Mouse (Mus musculus) heart, postnatal 4 days (tissue): ENCODE measurements at regions not wholly inside any gene's neighbourhood (a gene's known extent, or its start where the extent isn't known, plus 50 kb on each side); places are given as distances from the start of the nearest gene placed in this dataset.

Experiments used
- DNase-seq: peaks from one replicate; pipeline ENCODE4 v3.0.0; 2021

DNA sequence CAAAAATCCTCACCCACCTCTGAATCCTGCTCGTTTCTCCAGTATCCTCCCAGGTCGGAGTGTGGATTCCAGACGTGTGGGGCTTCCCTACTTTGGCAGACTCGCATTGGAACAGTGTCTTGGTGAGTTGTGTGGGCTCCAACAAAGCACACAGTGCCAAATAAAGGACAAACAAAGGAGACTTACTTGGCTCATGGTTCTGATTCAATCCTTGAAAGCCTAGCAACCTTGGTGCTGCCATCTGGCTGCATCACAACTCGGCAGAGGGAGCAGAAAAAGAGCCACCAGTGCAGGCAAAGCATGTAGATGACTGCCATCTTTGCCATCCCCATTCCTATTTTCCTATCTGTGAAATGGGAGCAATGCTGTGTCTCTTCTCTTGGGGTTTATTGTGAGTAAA lies 64.0 kb downstream of the Il9r start:
- DNase-seq: no peak

DNA sequence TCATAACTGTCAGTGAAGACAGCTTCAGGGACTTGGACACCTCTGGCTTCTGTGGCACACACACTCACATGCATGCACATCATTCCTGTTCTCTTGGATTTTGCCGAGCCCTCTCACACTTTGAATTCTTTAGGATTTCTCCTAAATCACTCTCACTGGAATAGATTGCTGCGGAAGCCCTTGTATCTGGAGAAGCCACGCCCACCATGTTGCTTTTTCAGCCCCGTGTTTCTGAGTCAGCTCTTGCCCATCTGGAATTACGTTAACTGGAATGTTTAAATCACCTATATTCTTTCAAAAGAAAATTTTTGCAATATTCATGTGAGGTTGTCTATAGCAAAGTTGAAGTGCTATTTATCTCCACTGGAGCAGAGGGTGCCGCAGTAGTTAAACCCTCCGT lies 66.1 kb downstream of the Il9r start:
- DNase-seq: no peak

- peak; percentile 26 for DNase-seq
These were observed 68.0 kb downstream of the Il9r start for GRCm38 (mm10) chr11:32132008-32132615.

GRCm38 (mm10) chr11:32128551-32128950 lies 71.5 kb downstream of the Il9r start:
- no peak for DNase-seq

DNA sequence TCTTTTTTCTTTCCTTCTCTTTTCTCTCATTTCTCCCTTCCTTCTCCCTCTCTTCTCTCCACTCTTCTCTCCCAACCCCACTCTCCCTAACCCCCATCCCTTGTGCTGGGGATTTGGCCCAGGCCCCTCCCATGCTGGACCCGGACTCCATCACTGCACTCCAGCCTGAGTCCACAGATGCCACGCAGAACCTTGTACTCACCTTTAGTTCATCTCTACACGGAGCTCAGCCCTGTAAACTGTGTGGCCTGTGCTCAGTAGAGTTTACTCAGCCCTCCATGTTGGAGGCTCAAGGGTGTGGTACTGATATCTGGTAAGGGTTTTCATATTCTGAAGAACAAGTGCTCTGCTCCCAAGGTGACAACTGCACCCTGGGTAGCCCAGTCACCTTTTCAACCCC lies 72.1 kb downstream of the Il9r start:
- no peak for DNase-seq

DNA sequence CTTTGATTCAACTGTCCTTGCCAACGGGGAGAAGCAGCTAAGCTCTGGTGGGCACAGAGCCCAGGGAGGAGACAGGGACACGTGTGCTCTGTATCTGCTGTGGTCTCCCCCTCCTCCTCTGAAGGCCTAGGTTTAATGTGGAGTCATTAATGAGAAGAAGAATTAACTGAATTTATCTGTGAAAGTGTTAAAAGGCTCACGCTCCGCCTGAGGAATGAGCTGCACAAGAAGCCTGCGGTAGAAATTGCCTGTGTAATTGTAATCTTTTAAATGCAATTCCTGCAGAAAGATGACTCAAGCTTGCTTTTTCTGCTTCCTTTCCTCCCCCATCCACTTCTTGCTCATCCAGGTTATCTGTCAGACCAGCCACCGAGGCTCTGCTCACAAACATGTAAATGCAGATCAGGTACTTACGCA lies 72.7 kb downstream of the Il9r start:
- DNase-seq: no peak

DNA sequence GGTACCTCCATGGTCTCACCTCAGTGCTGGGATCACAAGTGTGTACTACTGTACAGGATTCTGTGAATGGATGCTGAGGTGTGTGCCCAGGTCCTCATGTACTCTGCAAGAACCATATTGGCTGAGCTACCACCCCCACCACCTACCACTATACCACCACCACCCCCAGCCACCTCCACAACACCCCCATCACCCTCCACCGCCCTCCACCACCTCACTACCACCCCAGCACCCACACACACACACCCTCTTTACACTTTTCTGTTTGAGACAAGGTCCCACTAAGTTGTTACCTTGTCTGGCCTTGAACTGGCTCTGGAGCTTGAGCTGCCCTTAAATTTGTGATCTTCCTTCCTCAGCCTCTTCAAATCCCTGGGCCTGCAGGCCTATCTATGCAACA lies 73.3 kb downstream of the Il9r start:
- DNase-seq: no peak

DNA sequence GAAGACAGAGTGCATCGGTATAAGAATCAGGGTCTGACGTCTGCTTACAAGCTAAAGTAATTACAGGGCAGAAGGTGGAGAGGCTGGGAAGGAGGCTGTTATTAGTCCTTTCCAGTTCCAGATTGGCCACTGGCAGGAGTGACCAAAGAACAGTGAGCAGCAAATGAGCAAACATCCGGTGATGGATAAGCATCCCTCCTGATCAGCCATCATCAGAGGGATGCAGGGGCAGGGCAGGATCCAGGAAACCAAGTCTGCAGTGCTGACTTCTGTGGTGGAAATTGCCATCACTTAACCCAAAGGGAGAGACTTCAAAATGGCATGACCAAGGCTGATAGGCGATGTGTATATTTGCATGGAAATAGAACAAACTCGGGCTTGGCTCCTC lies 73.8 kb downstream of the Il9r start:
- no peak for DNase-seq

DNA sequence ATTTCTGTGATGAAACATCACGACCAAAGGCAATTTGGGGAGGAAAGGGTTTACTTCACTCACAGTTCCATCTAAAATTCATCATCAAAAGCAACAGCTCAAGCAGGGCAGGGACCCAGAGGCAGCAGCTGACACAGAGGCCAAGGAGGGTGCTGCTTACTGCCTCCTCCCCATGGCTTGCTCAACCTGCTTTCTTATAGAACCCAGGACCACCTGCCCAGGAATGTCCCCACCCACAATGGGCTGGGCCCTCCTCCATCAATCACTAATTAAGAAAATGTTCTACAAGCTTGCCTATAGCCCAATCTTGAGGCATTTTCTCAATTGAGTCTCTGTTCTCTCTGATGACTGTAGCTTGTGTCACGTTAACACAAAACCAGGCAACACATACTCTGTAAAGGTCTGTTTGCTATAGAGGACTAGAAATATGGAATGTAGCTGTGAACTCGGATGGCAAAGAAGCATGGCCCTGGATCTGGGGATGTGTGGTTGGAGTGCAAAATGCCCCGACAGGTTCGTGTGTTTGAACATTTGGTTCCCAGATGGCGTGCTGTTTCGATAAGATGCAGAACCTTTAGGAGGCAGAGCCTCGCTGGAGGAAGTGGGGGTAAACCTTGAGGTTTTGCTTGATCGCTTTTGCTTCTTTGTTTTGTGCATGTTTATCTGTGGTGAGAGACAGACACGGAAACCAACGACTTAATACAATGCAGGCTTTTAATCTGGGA lies 74.3 kb downstream of the Il9r start:
- no peak for DNase-seq

DNA sequence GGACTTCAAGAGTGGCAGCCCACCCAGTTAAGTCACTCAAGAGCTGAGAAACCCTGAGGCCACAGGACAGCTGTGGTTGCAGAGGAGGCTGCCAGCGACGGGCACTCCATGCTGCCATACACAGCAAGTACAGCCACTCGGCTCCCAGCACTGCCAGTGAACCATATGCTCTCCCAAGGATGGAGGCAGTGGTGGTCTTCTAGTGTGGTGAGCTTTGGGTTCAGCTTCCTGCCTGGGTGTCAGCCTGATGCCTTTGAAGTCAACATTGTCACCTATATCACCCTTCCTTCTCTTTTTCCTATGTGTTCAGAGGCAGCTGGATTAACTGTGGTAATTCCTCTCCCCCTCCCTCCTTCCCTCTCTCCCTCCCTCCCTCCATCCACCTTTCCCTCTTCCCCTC lies 79.5 kb downstream of the Il9r start:
- DNase-seq: no peak

GRCm38 (mm10) chr11:32118844-32119629 lies 81.0 kb downstream of the Il9r start:
- peak; percentile 10 for DNase-seq

DNA sequence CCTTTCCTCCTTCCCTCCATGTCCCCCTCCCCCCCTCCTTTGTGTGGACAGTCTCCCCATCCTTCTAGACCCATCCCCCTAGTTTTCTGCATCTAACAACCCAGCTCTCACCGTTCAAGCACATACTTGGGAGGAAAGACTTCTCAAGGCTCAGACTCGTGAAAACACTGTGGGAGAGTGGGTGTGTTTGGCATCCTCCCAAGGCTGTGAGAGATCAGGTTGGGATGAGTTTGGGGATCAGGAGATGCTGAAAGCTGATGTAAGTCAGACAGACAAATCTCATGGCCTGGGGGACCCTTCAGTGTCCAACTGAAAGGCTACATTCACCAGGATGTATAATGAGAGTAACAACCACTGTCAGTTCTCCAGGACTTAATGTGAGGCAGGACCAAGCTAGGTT lies 82.1 kb downstream of the Il9r start:
- no peak for DNase-seq

GRCm38 (mm10) chr11:32113118-32113826 lies 86.8 kb downstream of the Il9r start:
- DNase-seq: no peak

- no peak for DNase-seq
These were observed 87.6 kb downstream of the Il9r start for GRCm38 (mm10) chr11:32112521-32112920.

DNA sequence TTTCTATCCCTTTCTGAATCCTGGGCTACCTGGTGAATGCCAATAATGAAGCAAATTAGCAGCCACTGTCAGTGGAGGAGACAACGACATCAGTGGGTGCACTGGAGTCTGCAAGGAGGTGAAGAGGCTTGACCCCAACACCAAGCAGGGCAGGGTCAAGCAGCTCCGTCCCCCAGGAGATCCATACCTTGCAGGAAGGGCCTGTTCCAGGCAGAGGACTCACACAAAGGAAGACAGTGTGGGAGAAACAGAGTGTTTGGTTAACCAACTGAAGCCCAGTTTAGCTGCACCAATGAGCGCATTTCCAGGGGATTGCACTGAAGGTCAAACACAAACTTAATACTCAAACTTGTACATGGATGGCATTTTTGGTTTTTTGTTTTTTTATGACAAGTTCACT lies 88.2 kb downstream of the Il9r start:
- DNase-seq: no peak

GRCm38 (mm10) chr11:32109911-32110310 lies 90.2 kb downstream of the Il9r start:
- no peak for DNase-seq
